Mouse (Mus musculus): ENCODE measurements at regions not wholly inside any gene's neighbourhood (a gene's known extent, or its start where the extent isn't known, plus 50 kb on each side); places are given as distances from the start of the nearest gene placed in this dataset.
"Not testable (repeated sequence)": the region's sequence is repeated elsewhere in the genome, so short reads cannot be mapped to it uniquely, and the experiment has no call there.

- H3K4me3 ChIP-seq (replicated peaks in 1 of 3; ENCODE audit: low read depth in 2 of 3, low read length in 2 of 3, poor library complexity in 1 of 3): no peak overlapping the region
- no peak for TF ChIP-seq ETS1 (conservative IDR thresholded peaks at IDR 0.05; ENCODE audit: low read depth, low read length)
- peaks cover 0 to 2% of the 10 kb centered on the region in 2 experiments for H3K36me3 ChIP-seq (replicated peaks in 1 of 2; ENCODE audit: control insufficient read depth in 1 of 2, insufficient read depth in 1 of 2, low read length in 1 of 2)
- H3K4me2 ChIP-seq (ENCODE audit: insufficient read depth, low read depth, poor library complexity, severe bottlenecking): no peak overlapping the region
- in situ Hi-C loops (cut with MboI; ENCODE audit: low pct_ligation_motif_present, low pct_unique_long_range_greater_than_20kb, low sequenced_read_pairs) (no loop called here), dilution Hi-C loops (cut with MboI; ENCODE audit: extremely low pct_ligation_motif_present, extremely low pct_unique_long_range_greater_than_20kb, low sequenced_read_pairs) (no loop called here)
- no peaks in the 10 kb centered on the region for H3K27me3 ChIP-seq (replicated peaks)
- H3K9ac ChIP-seq (ENCODE audit: insufficient read depth, low read depth): no peak overlapping the region
- H3K9me3 ChIP-seq (replicated peaks; ENCODE audit: low read length): peaks cover 4% of the 10 kb centered on the region
- no peaks in the 10 kb centered on the region for H3K79me2 ChIP-seq (replicated peaks; ENCODE audit: control insufficient read depth, extremely low read depth, insufficient read depth, poor library complexity, severe bottlenecking)
- peaks cover 0 to 7% of the 10 kb centered on the region in 2 experiments; a peak in 2 of 4 replicates for H3K4me1 ChIP-seq (ENCODE audit: control insufficient read depth in 1 of 2, insufficient read depth in 2 of 2)
- H3K27ac ChIP-seq (ENCODE audit: insufficient read depth, low read depth): no peak overlapping the region
- DNase-seq (ENCODE audit: extremely low read depth): no peak
These were observed 453.3 kb downstream of the Dad1 start for GRCm38 (mm10) chr14:53800508-53801136.

- H3K9ac ChIP-seq (ENCODE audit: insufficient read depth, low read depth); H3K27ac ChIP-seq (ENCODE audit: insufficient read depth, low read depth); dilution Hi-C loops (cut with MboI; ENCODE audit: extremely low pct_ligation_motif_present, extremely low pct_unique_long_range_greater_than_20kb, low sequenced_read_pairs); H3K36me3 ChIP-seq (replicated peaks in 1 of 2; ENCODE audit: control insufficient read depth in 1 of 2, insufficient read depth in 1 of 2, low read length in 1 of 2); in situ Hi-C loops (cut with MboI; ENCODE audit: low pct_ligation_motif_present, low pct_unique_long_range_greater_than_20kb, low sequenced_read_pairs); H3K9me3 ChIP-seq (replicated peaks; ENCODE audit: low read length); H3K79me2 ChIP-seq (replicated peaks; ENCODE audit: control insufficient read depth, extremely low read depth, insufficient read depth, poor library complexity, severe bottlenecking); H3K27me3 ChIP-seq (replicated peaks): not testable (repeated sequence)
- TF ChIP-seq POLR2A (IDR thresholded peaks at IDR 0.05; ENCODE audit: low read depth, low read length): peak; percentile 34; the same call in 1 of the 2 replicates
- H3K4me1 ChIP-seq (ENCODE audit: control insufficient read depth in 1 of 2, insufficient read depth in 2 of 2): peaks cover 0 to 10% of the 10 kb centered on the region in 2 experiments; a peak in 2 of 4 replicates
- peak overlapping the region; percentile 41 for H3K4me2 ChIP-seq (ENCODE audit: insufficient read depth, low read depth, poor library complexity, severe bottlenecking)
- H3K4me3 ChIP-seq (replicated peaks in 1 of 3; ENCODE audit: low read depth in 2 of 3, low read length in 2 of 3, poor library complexity in 1 of 3): peak overlapping the region in 2 of 3 experiments; percentile 16 to 45
- peak; percentile 61 for DNase-seq (ENCODE audit: extremely low read depth)
These were observed 458.7 kb downstream of the Dad1 start for GRCm38 (mm10) chr14:53795160-53795559.

GRCm38 (mm10) chr14:53794527-53794926 is 459.4 kb downstream of the Dad1 start:
- peaks cover 0 to 10% of the 10 kb centered on the region in 2 experiments; a peak in 2 of 4 replicates for H3K4me1 ChIP-seq (ENCODE audit: control insufficient read depth in 1 of 2, insufficient read depth in 2 of 2)
- no peak overlapping the region for H3K27ac ChIP-seq (ENCODE audit: insufficient read depth, low read depth)
- no peak overlapping the region for H3K4me3 ChIP-seq (replicated peaks in 1 of 3; ENCODE audit: low read depth in 2 of 3, low read length in 2 of 3, poor library complexity in 1 of 3)

DNA sequence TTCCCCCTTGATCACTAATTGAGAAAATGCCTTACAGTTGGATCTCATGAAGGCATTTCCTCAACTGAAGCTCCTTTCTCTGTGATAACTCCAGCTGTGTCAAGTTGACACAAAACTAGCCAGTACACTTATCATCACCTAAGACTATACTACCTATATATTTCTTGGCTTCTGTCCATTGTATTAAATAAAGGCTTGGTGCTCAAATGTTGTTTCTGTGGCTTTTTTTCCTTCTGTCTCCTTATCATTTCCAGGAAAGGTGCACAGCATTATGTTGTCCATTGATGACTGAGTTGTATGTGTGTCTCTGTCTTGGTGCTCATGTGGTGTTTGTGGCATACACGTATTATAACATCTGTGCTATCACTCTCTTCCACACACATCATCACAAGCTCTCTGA is 461.5 kb downstream of the Dad1 start:
- H3K79me2 ChIP-seq (replicated peaks; ENCODE audit: control insufficient read depth, extremely low read depth, insufficient read depth, poor library complexity, severe bottlenecking); dilution Hi-C loops (cut with MboI; ENCODE audit: extremely low pct_ligation_motif_present, extremely low pct_unique_long_range_greater_than_20kb, low sequenced_read_pairs); H3K9ac ChIP-seq (ENCODE audit: insufficient read depth, low read depth); H3K9me3 ChIP-seq (replicated peaks; ENCODE audit: low read length); in situ Hi-C loops (cut with MboI; ENCODE audit: low pct_ligation_motif_present, low pct_unique_long_range_greater_than_20kb, low sequenced_read_pairs); H3K4me2 ChIP-seq (ENCODE audit: insufficient read depth, low read depth, poor library complexity, severe bottlenecking); H3K27ac ChIP-seq (ENCODE audit: insufficient read depth, low read depth); H3K36me3 ChIP-seq (replicated peaks in 1 of 2; ENCODE audit: control insufficient read depth in 1 of 2, insufficient read depth in 1 of 2, low read length in 1 of 2); DNase-seq (ENCODE audit: extremely low read depth); H3K4me3 ChIP-seq (replicated peaks in 1 of 3; ENCODE audit: low read depth in 2 of 3, low read length in 2 of 3, poor library complexity in 1 of 3); H3K27me3 ChIP-seq (replicated peaks): not testable (repeated sequence)
- peaks cover 0 to 10% of the 10 kb centered on the region in 2 experiments; a peak in 2 of 4 replicates for H3K4me1 ChIP-seq (ENCODE audit: control insufficient read depth in 1 of 2, insufficient read depth in 2 of 2)

More at GRCm38 (mm10) chr14:53794527-53794926, 459.4 kb downstream of the Dad1 start:
- TF ChIP-seq JUND (conservative IDR thresholded peaks at IDR 0.05; ENCODE audit: low read depth, low read length) (no peak), RCOR1 (conservative IDR thresholded peaks at IDR 0.05; ENCODE audit: low read depth, low read length) (no peak), ZNF384 (IDR thresholded peaks at IDR 0.05; ENCODE audit: low read depth, low read length) (no peak), SIN3A (IDR thresholded peaks at IDR 0.05; ENCODE audit: low read length) (no peak), MXI1 (IDR thresholded peaks at IDR 0.05; ENCODE audit: low read depth, low read length) (no peak)
- no peaks in the 10 kb centered on the region for H3K79me2 ChIP-seq (replicated peaks; ENCODE audit: control insufficient read depth, extremely low read depth, insufficient read depth, poor library complexity, severe bottlenecking)
- H3K4me2 ChIP-seq (ENCODE audit: insufficient read depth, low read depth, poor library complexity, severe bottlenecking): no peak overlapping the region
- H3K36me3 ChIP-seq (replicated peaks in 1 of 2; ENCODE audit: control insufficient read depth in 1 of 2, insufficient read depth in 1 of 2, low read length in 1 of 2): peaks cover 0 to 2% of the 10 kb centered on the region in 2 experiments
- H3K9ac ChIP-seq (ENCODE audit: insufficient read depth, low read depth): no peak overlapping the region
- dilution Hi-C loops (cut with MboI; ENCODE audit: extremely low pct_ligation_motif_present, extremely low pct_unique_long_range_greater_than_20kb, low sequenced_read_pairs) (no loop called here), in situ Hi-C loops (cut with MboI; ENCODE audit: low pct_ligation_motif_present, low pct_unique_long_range_greater_than_20kb, low sequenced_read_pairs) (no loop called here)
- no peak for DNase-seq (ENCODE audit: extremely low read depth)
- H3K27me3 ChIP-seq (replicated peaks): no peaks in the 10 kb centered on the region
- H3K9me3 ChIP-seq (replicated peaks; ENCODE audit: low read length): peaks cover 4% of the 10 kb centered on the region

GRCm38 (mm10) chr14:53785547-53785946 is 468.4 kb downstream of the Dad1 start:
- H3K79me2 ChIP-seq (replicated peaks; ENCODE audit: control insufficient read depth, extremely low read depth, insufficient read depth, poor library complexity, severe bottlenecking); H3K9ac ChIP-seq (ENCODE audit: insufficient read depth, low read depth); H3K4me2 ChIP-seq (ENCODE audit: insufficient read depth, low read depth, poor library complexity, severe bottlenecking); H3K4me3 ChIP-seq (replicated peaks in 1 of 3; ENCODE audit: low read depth in 2 of 3, low read length in 2 of 3, poor library complexity in 1 of 3); H3K4me1 ChIP-seq (ENCODE audit: control insufficient read depth in 1 of 2, insufficient read depth in 2 of 2); H3K9me3 ChIP-seq (replicated peaks; ENCODE audit: low read length); in situ Hi-C loops (cut with MboI; ENCODE audit: low pct_ligation_motif_present, low pct_unique_long_range_greater_than_20kb, low sequenced_read_pairs); dilution Hi-C loops (cut with MboI; ENCODE audit: extremely low pct_ligation_motif_present, extremely low pct_unique_long_range_greater_than_20kb, low sequenced_read_pairs); DNase-seq (ENCODE audit: extremely low read depth); H3K27me3 ChIP-seq (replicated peaks); H3K27ac ChIP-seq (ENCODE audit: insufficient read depth, low read depth); H3K36me3 ChIP-seq (replicated peaks in 1 of 2; ENCODE audit: control insufficient read depth in 1 of 2, insufficient read depth in 1 of 2, low read length in 1 of 2): not testable (repeated sequence)
